Mouse (Mus musculus) MEL (cell line): ENCODE data around the gene H2-DMb1. TPM values are rescaled to one million over a fixed set of nuclear protein-coding genes. Genes with fewer than 3 reads are reported as not detected.

Experiments used
- DNase-seq: peaks from one replicate; pipeline ENCODE4 v3.0.0; 2011; ENCODE audit warnings: low read depth, low spot score
- H3K27ac ChIP-seq: 2 replicates; pipeline ENCODE4 v1.5.1; 2012; ENCODE audit warnings: low read depth, mild to moderate bottlenecking, control low read depth, low read length, moderate library complexity; ENCODE audit not compliant: control insufficient read depth
- H3K27me3 ChIP-seq, 2 experiments: fragments of 150-350 bp in 1 of 2; sonication (generic) in 1 of 2; 2 replicates each; pipeline ENCODE4 v1.6.1; 2012; ENCODE audit warnings: low read length in 2 of 2, mild to moderate bottlenecking in 2 of 2, improper control_type of control experiment in 1 of 2, moderate library complexity in 1 of 2; ENCODE audit not compliant: insufficient read depth in 2 of 2, control insufficient read depth in 1 of 2
- H3K36me3 ChIP-seq, 2 experiments: 2 replicates each; pipeline ENCODE4 v1.6.1; 2012 to 2014; ENCODE audit warnings: low read length in 2 of 2, improper control_type of control experiment in 1 of 2, inconsistent platforms in 1 of 2, mild to moderate bottlenecking in 1 of 2; ENCODE audit not compliant: insufficient read depth in 2 of 2, control insufficient read depth in 1 of 2
- H3K4me1 ChIP-seq, 2 experiments: fragments of 150-350 bp in 1 of 2; sonication (generic) in 1 of 2; 2 replicates each; pipeline ENCODE4 v1.6.1; 2012; ENCODE audit warnings: low read length in 2 of 2, improper control_type of control experiment in 1 of 2, mild to moderate bottlenecking in 1 of 2; ENCODE audit not compliant: insufficient read depth in 2 of 2, control insufficient read depth in 1 of 2
- H3K4me3 ChIP-seq, 2 experiments: fragments of 150-350 bp in 1 of 2; sonication (generic) in 1 of 2; 2 replicates each; pipeline ENCODE4 v1.5.1; 2012; ENCODE audit warnings: low read depth in 2 of 2, low read length in 2 of 2, mild to moderate bottlenecking in 2 of 2, moderate library complexity in 2 of 2, control low read depth in 1 of 2, improper control_type of control experiment in 1 of 2; ENCODE audit not compliant: control insufficient read depth in 1 of 2, insufficient read depth in 1 of 2
- H3K79me2 ChIP-seq: 2 replicates; pipeline ENCODE4 v1.6.1; 2012; ENCODE audit warnings: mild to moderate bottlenecking, low read length, moderate library complexity; ENCODE audit not compliant: control insufficient read depth, poor library complexity, insufficient read depth
- H3K9ac ChIP-seq: 2 replicates; pipeline ENCODE4 v1.6.1; 2012; ENCODE audit warnings: low read depth, mild to moderate bottlenecking, control low read depth, low read length, moderate library complexity; ENCODE audit not compliant: control insufficient read depth, poor library complexity, severe bottlenecking
- H3K9me3 ChIP-seq: fragments of 150-350 bp; sonication (generic); replicated peaks from 2 replicates; pipeline ENCODE4 v1.6.1; 2012; ENCODE audit warnings: mild to moderate bottlenecking, low read length, improper control_type of control experiment, moderate library complexity; ENCODE audit not compliant: insufficient read depth
- BHLHE40 ChIP-seq: IDR thresholded peaks from 2 replicates; pipeline ENCODE4 v1.6.1; 2012; ENCODE audit warnings: low read depth, mild to moderate bottlenecking, inconsistent platforms, low read length, improper control_type of control experiment, borderline replicate concordance
- CHD2 ChIP-seq: IDR thresholded peaks from 2 replicates; pipeline ENCODE4 v1.6.1; 2011; ENCODE audit warnings: low read length, improper control_type of control experiment
- CTCF ChIP-seq, 3 experiments: IDR thresholded peaks in 2 of 3; conservative IDR thresholded peaks in 1 of 3; 2 replicates each; pipeline ENCODE4 v1.5.1; 2011 to 2012; ENCODE audit warnings: low read length in 3 of 3, low read depth in 2 of 3, mild to moderate bottlenecking in 2 of 3, improper control_type of control experiment in 1 of 3, inconsistent platforms in 1 of 3, mixed read lengths in 1 of 3, moderate library complexity in 1 of 3; ENCODE audit not compliant: control insufficient read depth in 1 of 3, insufficient read depth in 1 of 3, poor library complexity in 1 of 3, severe bottlenecking in 1 of 3
- GABPA ChIP-seq: IDR thresholded peaks from 2 replicates; pipeline ENCODE4 v1.6.1; 2012; ENCODE audit warnings: low read depth, mild to moderate bottlenecking, inconsistent platforms, low read length, improper control_type of control experiment, moderate library complexity
- GATA1 ChIP-seq: IDR thresholded peaks from 2 replicates; pipeline ENCODE4 v1.6.1; 2011; ENCODE audit warnings: low read depth, low read length, improper control_type of control experiment
- JUND ChIP-seq: IDR thresholded peaks from 2 replicates; pipeline ENCODE4 v1.6.1; 2011; ENCODE audit warnings: low read depth, mild to moderate bottlenecking, improper control_type of control experiment, low read length
- MAX ChIP-seq: IDR thresholded peaks from 2 replicates; pipeline ENCODE4 v1.6.1; 2011; ENCODE audit warnings: low read length, improper control_type of control experiment
- MAZ ChIP-seq: IDR thresholded peaks from 2 replicates; pipeline ENCODE4 v1.6.1; 2012; ENCODE audit warnings: low read depth, mild to moderate bottlenecking, inconsistent platforms, low read length, improper control_type of control experiment
- MEF2A ChIP-seq: IDR thresholded peaks from 2 replicates; pipeline ENCODE4 v1.6.1; 2014; ENCODE audit warnings: low read depth, mild to moderate bottlenecking, inconsistent platforms, low read length, improper control_type of control experiment; ENCODE audit not compliant: poor library complexity, insufficient replicate concordance, severe bottlenecking; ENCODE audit errors: extremely low read depth
- MYB ChIP-seq: IDR thresholded peaks from 2 replicates; pipeline ENCODE4 v1.6.1; 2011; ENCODE audit warnings: mild to moderate bottlenecking, low read depth, low read length, improper control_type of control experiment
- POLR2AphosphoS5 ChIP-seq: IDR thresholded peaks from 2 replicates; pipeline ENCODE4 v1.6.1; 2012; ENCODE audit warnings: low read depth, borderline replicate concordance, mild to moderate bottlenecking, inconsistent platforms, low read length, moderate library complexity, mixed read lengths
- TAL1 ChIP-seq: IDR thresholded peaks from 2 replicates; pipeline ENCODE4 v1.6.1; 2012; ENCODE audit warnings: mild to moderate bottlenecking, inconsistent platforms, low read length, moderate library complexity, mixed read lengths
- USF2 ChIP-seq, 2 experiments: IDR thresholded peaks; 2 replicates each; pipeline ENCODE4 v1.6.1; 2011 to 2012; ENCODE audit warnings: improper control_type of control experiment in 2 of 2, low read length in 2 of 2, borderline replicate concordance in 1 of 2, inconsistent platforms in 1 of 2, low read depth in 1 of 2, mild to moderate bottlenecking in 1 of 2; ENCODE audit not compliant: insufficient read depth in 1 of 2
- polyA plus RNA-seq, 2 experiments: library from polyadenylated mRNA; stranded (reverse) in 1 of 2; unstranded in 1 of 2; fragments of >175 nt in 1 of 2; fragments of >200 nt in 1 of 2; gene quantifications; 2 replicates each; pipeline versions ENCODE4 v1.2.1 to v1.2.4; 2012; ENCODE audit warnings: low replicate concordance in 2 of 2, low read depth in 1 of 2; ENCODE audit not compliant: insufficient read length in 2 of 2, insufficient read depth in 1 of 2, missing spikeins in 1 of 2
- total RNA-seq: library from RNA; depleted of rRNA; stranded (reverse); fragments of 300-350 nt; gene quantifications from 2 replicates; pipeline ENCODE4 v1.2.3, GENCODE M21; 2012

The H2-DMb1 gene
- total and polyA plus RNA-seq, 3 experiments: 0.67 TPM; not detected in 2

DNA sequence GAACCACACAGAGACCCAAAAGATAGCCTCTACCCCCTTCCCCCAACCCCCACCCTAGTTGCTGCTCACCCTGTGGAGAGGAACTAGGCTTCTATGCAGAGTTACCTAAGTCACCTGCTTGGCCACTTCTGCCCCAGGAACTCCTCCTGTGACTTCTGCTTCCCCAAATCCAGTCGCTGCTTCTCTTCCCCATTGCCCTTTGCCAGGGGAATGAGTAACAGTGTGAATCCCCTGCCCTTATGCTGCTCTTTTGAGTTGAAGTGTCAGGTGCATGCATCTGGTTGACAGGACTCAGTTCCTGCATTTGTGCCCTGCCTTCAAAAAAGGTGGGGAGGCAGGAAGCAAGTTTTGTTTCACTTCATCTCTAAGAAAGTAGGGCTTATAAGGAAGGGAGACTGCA is 21.2 kb downstream of the H2-DMb1 start:
- no peaks in the 10 kb centered on the region for H3K79me2 ChIP-seq
- no peak for DNase-seq
- no peak overlapping the region for H3K4me3 ChIP-seq
- TF ChIP-seq GABPA: no peak
- no peak for TF ChIP-seq TAL1
- TF ChIP-seq MYB: no peak
- no peak for TF ChIP-seq POLR2AphosphoS5
- TF ChIP-seq CHD2: no peak
- TF ChIP-seq USF2 (IDR thresholded peaks at IDR 0.05; ENCODE audit: borderline replicate concordance in 1 of 2, insufficient read depth in 1 of 2, low read depth in 1 of 2, low read length in 2 of 2): no peak
- TF ChIP-seq MAX: no peak
- TF ChIP-seq MAZ: no peak
- TF ChIP-seq GATA1: no peak
- TF ChIP-seq CTCF (IDR thresholded peaks at IDR 0.05 in 2 of 3, conservative IDR thresholded peaks at IDR 0.05 in 1 of 3; ENCODE audit: control insufficient read depth in 1 of 3, insufficient read depth in 1 of 3, low read depth in 2 of 3, low read length in 3 of 3, poor library complexity in 1 of 3, severe bottlenecking in 1 of 3): no peak
- TF ChIP-seq JUND: no peak
- H3K27me3 ChIP-seq: no peaks in the 10 kb centered on the region
- 0 out of 4 replicates have a peak, but pooled peaks cover 0 to 3% of the 10 kb centered on the region in 2 experiments for H3K4me1 ChIP-seq
- H3K27ac ChIP-seq: no peak overlapping the region
- no peaks in the 10 kb centered on the region for H3K9me3 ChIP-seq
- peaks cover 0 to 3% of the 10 kb centered on the region in 2 experiments; a peak in 2 of 4 replicates for H3K36me3 ChIP-seq
- no peak overlapping the region for H3K9ac ChIP-seq

DNA sequence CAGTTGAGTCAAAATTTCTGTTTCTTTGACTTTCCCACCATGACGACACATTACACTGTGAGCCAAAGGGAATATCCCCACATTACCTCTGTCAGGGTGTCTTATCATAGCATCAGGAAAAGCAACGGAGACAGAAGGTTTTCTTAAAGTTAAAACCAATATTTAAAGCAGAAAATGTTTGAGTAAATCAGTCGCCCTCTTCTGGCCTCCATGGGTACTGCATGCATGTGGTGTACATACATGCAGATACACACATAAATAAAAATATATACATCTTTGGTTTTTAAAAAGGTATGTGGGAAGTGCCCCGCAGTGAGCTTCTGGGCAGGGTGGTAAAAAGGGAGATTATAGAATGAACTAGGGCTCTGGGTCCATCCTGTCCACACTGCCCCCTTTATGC is 24.3 kb downstream of the H2-DMb1 start:
- no peaks in the 10 kb centered on the region for H3K79me2 ChIP-seq
- H3K27me3 ChIP-seq: no peaks in the 10 kb centered on the region
- TF ChIP-seq MEF2A: no peak
- peak; percentile 22 to 37 (median 35); a peak in 4 of 6 replicates for TF ChIP-seq CTCF (IDR thresholded peaks at IDR 0.05 in 2 of 3, conservative IDR thresholded peaks at IDR 0.05 in 1 of 3; ENCODE audit: control insufficient read depth in 1 of 3, insufficient read depth in 1 of 3, low read depth in 2 of 3, low read length in 3 of 3, poor library complexity in 1 of 3, severe bottlenecking in 1 of 3)
- TF ChIP-seq, all 39 proteins: peak for 1
- Histone ChIP-seq H3K9ac (no peak overlapping the region), H3K27ac (no peak overlapping the region), H3K4me1 (no peaks in the 10 kb centered on the region), H3K36me3 (no peaks in the 10 kb centered on the region), H3K4me3 (no peak overlapping the region), H3K9me3 (no peaks in the 10 kb centered on the region)
- DNase-seq: peak; percentile 40

DNA sequence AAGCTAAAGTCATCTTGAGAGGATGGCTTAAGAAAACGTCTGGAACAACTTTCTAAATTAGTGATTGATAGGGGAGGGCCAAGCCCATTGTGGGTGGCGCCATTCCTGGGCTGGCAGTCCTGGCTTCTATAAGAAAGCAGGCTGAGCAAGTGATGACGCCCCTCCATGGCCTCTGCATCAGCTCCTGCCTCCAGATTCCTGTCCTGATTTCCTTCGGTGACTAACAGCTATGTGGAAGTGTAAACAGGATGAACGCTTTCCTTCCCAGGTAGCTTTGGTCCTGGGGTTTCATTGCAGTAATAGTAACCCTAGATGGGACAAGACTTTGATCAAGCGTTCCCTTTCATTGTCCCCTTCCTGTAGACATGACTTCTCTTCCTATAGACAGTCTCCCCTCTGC is 26.1 kb downstream of the H2-DMb1 start:
- no peak for DNase-seq
- H3K79me2 ChIP-seq: no peaks in the 10 kb centered on the region
- H3K27me3 ChIP-seq: no peaks in the 10 kb centered on the region
- no peaks in the 10 kb centered on the region for H3K9me3 ChIP-seq
- peaks cover 4 to 8% of the 10 kb centered on the region in 2 experiments for H3K4me1 ChIP-seq
- H3K9ac ChIP-seq: no peak overlapping the region
- peaks cover 0 to 2% of the 10 kb centered on the region in 2 experiments; a peak in 1 of 4 replicates for H3K36me3 ChIP-seq
- no peak for TF ChIP-seq BHLHE40
- H3K4me3 ChIP-seq: no peak overlapping the region
- no peak overlapping the region for H3K27ac ChIP-seq
